Mouse (Mus musculus): ENCODE measurements around the gene Amhr2.

GRCm38 (mm10) chr15:102500479-102500878 lies 55.3 kb downstream of the Amhr2 start:
- TF ChIP-seq FLI1 (IDR thresholded peaks at IDR 0.05; ENCODE audit: low read length), result no peak
- TF ChIP-seq GATA1 (IDR thresholded peaks at IDR 0.05; ENCODE audit: borderline replicate concordance, low read length), result no peak

All from megakaryocyte, embryonic 14.5 days (primary cell).